Mouse (Mus musculus): ENCODE data around the gene Gkn2. TPM values are rescaled to one million over a fixed set of nuclear protein-coding genes. Genes with fewer than 3 reads are reported as not detected.

Gene Gkn2
- total RNA-seq (2021) = not detected
- long read RNA-seq, experiment 1 = 0 reads
- long read RNA-seq, experiment 2 = 0 reads

DNA sequence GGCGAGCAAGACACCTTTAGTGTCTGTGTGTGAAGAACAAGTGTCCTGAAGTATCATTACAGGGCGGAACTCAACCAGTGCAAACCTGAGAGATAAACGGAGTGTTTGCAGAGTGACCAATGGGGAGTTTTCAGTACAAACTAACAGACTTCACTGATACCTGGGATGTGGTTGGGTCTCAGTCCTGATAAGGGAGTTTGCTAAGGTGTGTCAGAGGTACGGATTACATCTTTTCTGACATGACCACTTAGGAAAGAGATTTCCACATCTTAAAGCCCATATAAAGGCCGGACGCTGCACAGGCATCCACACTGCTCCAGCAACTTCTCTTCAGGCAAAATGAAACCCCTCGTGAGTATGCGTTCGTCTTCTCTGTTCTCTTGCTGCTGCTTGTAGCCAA, at the start of gene Gkn2:
Gene Gkn2 (plus strand): TSS at position 301 of the 400 bp plus-strand sequence.
- no peak for DNase-seq (ENCODE audit: low spot score in 2 of 2)

DNA sequence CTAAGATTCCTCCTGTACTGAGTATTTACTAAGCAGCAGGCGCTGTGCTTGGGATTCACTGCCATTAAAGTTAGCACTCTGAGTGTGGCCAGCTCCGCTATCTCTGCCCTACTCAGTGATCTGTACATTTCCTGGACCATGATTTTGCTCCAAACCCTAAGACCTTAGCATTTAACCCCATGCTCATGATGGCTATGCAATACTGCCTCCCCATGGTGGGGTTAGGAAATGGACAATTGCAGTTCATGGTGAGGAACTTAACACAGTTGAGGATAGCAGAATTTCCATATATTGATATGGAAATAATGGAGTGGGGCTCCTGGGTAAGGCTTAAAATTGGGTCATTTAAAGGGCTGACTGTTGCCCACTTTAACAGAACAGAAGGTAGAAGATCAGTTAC, 49.8 kb upstream of the Gkn2 start:
- no peak for DNase-seq (ENCODE audit: low spot score in 2 of 2)

DNA sequence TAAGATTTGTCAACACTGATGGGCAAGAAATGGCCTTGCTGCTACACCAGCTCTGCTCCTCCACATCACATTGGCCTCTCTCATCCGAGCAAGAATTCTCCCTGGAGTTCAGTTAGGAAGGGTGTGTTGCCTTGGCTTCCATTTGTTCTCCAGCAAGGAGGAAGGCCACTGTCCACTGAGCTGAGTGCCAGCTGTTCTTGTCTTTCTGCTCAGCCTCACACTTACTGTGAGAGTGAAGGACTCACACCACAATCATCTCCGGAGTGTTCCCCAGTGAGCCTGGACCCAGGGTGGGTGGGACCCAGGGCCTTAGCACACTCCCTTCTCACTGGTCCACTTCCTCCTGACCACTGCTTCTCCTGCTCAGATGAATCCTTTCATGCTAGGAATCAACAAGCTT, 46.2 kb upstream of the Gkn2 start:
- no peak for DNase-seq (ENCODE audit: low spot score in 2 of 2)

DNA sequence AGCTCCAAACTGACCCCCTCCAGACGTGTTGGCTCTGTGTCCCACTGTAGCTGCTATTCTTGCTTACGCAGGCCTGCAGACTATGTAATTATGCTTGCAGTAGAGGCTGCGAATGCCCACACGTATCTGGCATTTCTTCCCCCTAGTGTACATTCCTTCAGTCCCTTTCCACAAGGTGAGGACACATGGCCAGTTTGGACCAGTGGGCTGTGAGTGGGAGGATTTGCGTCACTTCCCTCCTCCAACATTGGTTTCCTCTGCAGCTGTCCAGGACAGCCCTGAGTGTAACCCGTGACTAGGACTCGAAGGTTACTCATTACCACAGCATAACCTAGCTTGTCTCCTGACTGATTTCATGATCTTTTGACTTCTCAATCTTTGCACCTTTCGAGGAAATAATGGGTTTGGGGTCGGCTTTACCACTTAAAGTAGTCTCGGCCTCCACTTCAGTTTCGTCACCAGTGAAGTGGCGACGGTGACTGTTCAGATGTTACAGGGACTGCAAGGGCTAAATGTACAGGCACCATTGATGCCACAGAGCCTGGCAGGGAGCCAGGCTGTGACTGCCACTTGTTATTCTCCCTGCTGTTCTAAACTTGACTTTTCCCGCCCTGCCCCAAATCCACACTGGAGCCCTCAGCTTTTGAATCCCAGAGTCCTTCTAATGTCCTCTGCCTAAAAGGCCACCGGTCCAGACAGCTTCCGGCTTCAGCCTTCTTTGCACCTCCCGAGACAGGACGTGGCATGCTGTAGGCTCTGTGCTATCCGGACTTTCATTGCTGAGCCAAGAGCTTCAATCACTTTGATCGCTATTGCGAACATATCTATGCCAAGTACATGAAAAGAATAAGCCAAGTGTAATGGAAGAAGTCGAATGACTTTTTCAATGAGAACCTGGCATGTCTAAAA, 44.6 kb upstream of the Gkn2 start:
- no peak for DNase-seq (ENCODE audit: low spot score in 2 of 2)

DNA sequence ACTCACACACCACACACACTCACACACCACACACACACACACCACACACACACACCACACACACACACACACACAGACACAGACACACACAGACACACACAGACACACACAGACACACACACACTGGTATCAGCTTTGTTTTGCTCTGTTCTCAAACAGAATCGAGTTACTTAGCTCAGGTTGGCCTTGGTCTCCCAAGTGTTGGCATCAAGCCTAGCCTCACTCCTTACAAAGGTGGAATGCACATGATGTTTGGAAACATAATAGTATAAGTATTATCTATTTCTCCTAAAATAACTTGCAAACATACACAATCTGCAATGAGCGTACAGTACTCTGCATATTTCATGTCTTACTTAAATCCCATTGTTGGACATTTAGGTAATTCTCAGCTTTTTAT, 40.8 kb upstream of the Gkn2 start:
- no peak for DNase-seq (ENCODE audit: low spot score in 2 of 2)

DNA sequence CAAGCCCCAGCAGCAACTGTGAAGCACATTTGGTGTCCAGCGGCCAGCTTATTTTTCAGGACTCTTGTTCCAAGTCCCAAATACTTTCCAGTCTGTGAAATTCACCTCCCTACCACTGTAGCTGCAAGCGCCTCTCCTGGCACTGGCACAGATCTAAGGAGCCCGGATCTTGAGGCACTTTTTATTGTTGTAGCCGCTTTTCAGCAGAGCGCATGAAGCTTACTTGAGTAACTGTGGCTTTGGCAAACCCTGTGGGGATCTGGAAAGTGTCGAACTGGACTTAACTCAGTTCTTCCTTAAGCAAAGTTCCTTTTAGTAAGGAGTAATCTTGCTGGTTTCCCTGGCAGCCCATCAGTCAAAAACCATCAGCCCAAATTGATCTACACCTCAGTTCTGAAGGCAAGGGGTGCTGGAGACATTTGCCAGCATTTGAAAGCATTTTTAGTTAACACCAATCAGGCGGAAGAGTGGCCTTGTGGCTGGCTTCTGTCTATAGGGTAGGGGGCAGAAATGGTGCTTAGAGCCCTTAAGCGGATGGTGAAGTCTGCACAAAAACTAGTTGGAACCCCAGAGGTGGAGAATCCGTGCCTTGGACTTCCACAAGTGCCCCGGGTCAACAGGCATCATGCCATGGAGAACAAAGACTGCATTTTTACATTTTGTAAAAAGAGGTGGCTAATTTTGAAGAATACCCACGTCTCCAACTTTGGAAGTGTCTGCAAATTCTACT, 38.6 kb upstream of the Gkn2 start:
- DNase-seq (ENCODE audit: low spot score in 2 of 2) = peak in 1 of 2 experiments; percentile 65

DNA sequence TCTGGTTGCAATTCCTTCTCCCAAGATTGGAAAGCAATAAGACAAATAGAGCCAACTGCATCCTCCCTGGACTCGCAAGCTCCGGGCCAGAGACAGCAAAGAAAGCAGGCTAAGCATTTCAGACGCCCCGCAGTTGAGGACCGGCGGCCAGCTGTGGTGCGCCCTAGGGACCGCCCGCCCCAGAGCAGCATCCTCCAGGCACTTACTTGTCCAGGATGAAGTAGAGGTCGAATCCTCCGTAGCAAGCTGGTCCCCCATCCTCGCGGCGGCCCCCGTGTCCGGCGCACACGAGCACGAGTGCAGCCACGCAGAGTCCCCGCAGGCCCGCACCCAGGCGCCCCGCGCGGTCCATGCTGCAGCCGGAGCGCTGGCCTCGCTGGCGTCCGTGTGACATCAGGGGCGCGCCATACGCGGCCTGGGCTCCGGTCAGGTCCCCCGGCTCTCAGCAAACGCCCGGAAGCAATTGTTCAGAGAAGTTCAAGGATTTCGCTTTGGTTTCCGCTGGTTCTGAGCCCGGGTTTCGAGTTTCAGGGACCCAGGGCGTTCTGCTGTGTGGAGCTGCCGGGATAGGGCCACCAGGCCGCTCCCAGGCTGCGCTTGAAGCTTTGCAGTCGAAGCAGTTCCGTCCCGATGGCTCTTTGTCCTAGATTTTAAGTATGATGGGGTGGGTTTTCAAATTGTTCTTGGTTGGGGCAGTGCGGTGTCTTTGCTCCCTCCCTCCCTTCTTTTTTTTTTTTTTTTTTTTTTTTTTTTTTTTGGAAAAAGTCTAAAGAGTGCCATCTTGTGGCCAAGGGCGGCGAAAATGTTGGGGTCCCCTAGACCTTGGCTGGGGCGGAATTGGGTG, 37.8 kb upstream of the Gkn2 start, which contains the start of gene Antxr1:
Gene Antxr1 (minus strand): TSS at position 731 of the 844 bp plus-strand sequence.
- DNase-seq (ENCODE audit: low spot score in 2 of 2) = peak in 1 of 2 experiments; percentile 71

DNA sequence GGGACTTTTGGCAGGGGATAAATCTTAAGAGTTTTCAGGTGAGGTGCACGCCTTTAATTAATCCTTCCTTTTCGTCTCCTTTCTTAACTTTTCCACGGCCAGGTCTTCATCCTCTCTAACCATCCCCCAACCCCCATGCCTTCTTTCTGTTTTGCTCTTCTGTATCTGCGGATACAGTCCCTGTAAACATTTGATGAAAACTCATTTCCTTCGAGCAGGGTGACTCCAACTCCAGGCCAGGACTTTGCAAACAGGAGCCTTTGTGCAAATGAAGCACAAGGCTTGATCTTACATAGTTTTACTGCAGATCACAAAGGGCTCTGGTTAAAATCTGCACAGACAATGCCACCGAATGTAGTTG, 37.2 kb upstream of the Gkn2 start:
- DNase-seq (ENCODE audit: low spot score in 2 of 2) = no peak

DNA sequence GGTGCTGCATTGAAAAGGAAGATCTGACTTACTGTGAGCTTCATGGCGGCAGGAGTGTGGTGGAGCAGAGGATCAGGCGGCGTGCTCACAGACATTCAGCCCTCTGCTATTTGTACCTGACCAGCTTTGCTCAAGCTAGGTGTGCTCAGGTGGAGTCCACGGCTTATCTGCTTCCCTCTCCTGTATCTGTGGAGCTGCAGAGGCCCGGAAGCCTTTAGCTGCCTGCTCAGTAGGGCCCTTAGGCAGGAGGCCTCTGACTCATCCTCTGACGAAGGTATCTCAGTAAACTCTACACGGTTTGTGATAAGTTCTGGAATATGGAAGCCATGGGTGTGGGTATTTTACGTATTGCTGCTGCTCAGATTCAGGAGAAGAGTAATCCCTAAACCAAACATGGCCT, 22.3 kb upstream of the Gkn2 start, which contains the start of gene Gkn1:
Gene Gkn1 (minus strand): TSS at position 114 of the 400 bp plus-strand sequence.
- no peak for DNase-seq (ENCODE audit: low spot score in 2 of 2)

DNA sequence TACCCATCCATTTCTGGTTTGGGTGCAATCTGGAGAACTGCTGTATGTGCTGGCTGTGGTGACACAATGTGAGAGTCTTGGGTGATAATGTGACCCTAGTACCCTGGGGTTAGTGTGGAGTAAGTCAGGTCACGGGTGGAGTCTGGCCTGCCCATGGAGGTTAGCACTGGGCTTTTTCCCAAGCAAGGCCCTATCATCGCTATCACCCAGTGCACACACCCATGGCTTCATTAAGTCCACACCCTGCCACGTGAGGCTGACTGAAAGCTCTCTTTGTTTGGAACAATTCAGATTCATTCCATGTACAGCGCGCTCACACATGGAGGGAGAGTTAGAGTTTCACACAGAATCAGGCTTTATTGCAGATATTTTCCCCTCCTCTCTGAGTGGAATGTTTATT, 18.7 kb upstream of the Gkn2 start:
- peak in 1 of 2 experiments; percentile 17 for DNase-seq (ENCODE audit: low spot score in 2 of 2)

DNA sequence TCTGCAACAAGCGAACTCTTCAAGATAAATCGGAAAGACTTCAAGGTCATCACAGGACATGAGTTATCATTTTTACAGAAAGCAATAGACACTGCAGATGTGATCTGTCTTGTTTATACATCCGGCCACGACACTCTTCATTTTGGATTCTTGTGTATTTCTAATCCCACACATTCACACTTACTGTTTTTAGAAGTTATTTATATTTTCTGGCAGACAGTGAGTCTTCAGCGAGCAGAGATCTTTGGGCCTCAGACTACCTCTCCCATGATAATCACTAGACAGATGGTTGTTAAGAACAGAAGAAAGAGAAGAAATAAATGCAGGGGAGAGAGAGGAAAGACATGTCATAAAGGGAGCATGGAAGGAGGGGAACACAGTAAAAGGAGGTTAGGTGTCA, 3.9 kb upstream of the Gkn2 start:
- no peak for DNase-seq (ENCODE audit: low spot score in 2 of 2)

DNA sequence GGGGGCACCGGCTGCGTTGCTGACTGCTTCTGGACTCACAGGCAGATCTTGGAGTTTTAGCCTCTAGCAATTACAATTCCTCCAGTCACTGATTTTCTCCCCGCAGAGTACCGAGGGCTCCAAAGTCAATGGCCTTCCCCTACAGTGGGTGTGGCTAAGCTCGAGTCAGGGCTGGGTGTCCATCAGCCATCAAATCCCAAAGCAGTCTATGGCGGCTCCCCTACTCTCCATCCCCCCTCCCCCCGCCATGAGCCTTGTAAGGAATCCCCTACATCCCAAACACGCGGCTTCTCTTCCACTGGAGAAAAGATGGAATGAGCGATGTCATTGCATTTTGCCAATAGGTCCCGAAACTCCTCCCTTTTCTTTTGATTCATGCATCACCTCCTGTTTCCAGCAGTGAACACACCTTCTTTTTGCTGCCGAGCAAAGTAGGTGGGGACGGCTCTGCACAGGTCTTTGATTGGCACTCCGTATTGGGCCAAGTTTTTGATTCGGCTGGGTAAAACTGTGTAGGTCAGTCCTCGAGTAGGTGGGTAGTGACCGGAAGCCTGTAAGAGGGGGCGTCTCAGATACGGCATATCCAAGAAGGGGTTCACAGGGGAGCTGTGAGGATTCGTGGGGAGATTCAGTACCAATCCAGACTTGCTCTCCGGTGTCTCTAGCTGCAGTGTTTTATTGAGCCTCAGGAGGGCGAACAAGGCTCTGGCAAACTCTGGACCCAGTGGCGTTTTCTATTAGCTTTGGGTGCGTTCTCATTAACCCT, 11.0 kb downstream of the Gkn2 start:
- no peak for DNase-seq (ENCODE audit: low spot score in 2 of 2)

DNA sequence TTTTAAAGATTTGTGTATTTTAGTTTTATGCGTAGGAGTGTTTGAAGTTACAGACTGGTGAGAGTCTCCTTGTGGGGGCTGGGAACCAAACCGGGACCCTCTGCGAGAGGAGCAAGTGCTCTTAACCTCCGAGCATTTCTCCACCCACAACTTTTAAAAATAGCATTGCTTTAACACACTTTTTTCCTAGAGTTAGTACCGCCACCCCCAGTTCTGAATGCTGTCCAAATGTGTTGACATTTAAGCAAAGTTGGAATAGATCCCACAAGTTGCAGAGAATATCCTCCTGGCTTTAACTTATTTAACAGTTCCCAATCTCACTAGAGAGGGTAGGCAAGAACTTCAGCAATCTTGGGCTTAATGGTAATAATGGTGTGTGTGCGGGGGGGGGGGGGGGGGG, 11.6 kb downstream of the Gkn2 start:
- DNase-seq (ENCODE audit: low spot score in 2 of 2) = no peak

DNA sequence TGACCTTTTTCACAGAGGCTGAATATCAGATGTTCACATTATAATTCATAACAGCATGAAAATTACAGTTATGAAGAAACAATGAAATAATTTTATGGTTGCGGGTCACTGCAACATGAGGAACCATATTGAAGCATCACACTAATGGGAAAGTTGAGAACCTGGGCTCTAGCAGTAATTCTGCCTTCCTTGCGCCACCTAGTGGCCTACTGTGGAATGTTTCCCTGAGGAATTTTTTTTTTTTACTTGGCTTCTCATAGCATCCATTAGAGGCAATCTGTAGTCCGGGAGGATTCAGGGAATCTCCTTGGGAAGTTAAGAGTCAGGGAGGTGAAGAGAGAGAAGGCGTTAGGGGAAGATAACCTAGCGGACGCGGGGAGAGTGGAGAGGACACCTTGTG, 13.0 kb downstream of the Gkn2 start:
- peak; percentile 39 to 57 for DNase-seq (ENCODE audit: low spot score in 2 of 2)

DNA sequence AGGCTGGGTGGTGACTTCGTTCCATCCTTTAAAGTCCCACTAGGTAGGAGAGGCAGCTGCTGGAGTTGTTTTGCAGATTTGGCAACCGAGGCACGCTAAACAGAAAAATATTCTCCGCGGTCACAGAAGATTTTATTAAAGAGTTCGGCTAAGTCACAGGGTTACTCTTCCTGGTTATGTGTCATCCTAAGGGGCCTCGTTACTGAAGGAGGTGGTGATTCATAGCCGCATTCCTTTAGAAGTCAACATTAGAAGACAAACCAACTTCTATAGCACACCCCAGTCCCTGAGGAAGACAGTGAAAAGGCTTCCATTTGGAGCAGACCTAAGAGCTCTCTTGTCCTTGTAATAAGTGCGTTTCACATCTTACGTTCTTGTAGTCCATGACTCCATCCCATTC, 13.5 kb downstream of the Gkn2 start:
- DNase-seq (ENCODE audit: low spot score in 2 of 2) = no peak

DNA sequence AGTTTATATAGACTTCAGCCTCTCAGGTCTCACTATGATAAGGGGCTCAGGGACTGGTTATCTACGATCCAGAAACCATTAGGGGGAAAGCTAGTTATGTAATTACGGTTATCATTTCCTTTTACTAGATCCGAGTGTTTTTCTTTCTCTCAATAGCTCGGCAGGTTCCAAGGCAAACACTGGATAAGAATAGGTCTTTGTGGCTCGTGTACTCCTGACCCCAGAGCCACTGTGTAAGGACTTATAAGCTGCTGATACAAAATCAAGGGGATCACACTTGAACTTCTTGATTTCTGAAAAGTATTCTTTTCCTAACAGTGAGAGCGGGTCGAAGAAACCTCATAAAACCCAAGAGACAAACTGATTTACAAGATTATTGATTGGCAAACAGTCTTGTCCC, 15.7 kb downstream of the Gkn2 start, which contains the start of gene Gkn3:
Gene Gkn3 (minus strand): TSS at position 59 of the 400 bp plus-strand sequence.
- no peak for DNase-seq (ENCODE audit: low spot score in 2 of 2)

DNA sequence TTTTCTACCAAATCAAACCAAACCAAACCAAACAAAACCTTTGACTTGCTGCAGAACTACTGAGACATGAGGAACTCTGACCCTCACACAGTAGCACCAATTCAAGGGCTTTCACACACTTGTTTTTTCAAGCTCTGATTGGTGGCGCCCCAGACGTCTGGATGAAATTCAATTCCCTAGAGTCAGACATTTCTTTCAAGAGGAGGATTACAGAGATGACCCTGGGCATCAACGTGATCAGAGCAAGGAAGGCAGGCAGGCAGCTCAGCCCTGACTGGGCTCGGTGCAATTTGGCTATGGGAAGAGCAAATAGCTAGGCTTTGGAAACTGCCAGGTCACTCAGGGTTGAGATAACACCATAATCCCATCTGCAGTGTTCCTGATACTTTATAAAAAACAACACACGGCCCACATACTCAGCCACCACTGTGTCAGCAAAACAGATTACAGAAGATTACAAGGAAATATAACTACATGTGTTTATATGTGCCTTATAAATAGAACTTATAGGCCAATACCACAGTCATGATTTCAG, 16.4 kb downstream of the Gkn2 start:
- no peak for DNase-seq (ENCODE audit: low spot score in 2 of 2)

DNA sequence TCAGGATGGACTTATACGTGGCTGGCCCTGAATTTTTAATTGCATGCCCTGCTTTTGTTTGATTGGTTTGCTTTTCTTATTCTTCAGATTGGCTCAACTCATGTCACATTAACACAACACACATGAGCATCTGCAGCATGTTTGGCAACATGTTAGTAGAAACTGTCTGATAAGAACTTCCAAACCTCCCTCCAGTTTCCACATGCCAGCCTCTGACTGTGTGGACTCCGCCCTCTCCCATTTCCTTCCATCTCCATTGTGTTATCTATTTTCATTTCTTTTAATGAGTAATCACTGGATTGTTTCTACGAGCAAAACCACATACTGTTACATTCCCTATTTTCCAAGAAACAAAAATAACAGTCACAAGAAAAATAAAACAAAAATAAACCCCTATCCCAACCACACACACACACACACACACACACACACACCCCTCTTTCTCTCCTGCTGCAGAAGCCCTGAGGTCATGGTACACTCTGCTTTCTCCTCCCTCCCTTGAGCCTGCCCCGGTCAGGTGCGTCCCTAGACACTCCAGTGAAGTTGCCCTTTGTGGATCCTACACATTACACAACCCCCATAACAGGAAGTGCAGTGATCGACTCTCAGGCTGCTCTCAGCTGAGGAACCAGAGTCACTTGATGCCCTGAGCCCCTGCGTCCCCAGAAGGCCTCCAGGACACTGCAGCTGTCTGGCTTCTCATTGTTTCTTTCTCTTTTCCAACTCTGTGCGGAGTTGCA, 20.5 kb downstream of the Gkn2 start:
- DNase-seq (ENCODE audit: low spot score in 2 of 2) = no peak

DNA sequence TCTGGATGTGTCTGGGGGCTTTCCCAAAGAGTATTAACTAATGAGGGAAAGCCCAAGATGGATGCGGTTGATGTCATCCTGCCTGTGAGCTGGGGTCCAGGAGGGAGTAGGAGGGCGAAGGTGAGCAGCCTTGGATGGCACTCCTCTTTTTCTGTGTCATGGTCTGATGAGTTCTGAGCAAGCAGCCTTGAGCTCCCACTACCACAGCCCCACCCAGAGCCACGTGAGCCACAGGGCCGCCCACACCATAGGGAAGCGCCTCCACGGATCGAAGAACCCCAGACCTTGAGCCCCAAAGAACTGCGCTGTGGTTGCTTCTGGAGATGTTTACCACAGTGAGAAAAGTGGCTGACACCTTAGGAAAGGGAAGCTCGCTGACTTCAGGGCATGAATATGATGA, 21.6 kb downstream of the Gkn2 start:
- DNase-seq (ENCODE audit: low spot score in 2 of 2) = no peak

All from gastrocnemius, postnatal 4 days (tissue).